Comparison of ENCODE assay signal across 15 mouse cellular contexts in genomic region chr8:89387295-89387694, GRCm38 (mm10).
DNase-seq lines count a peak whose midpoint lies in the region; ATAC-seq and TF ChIP-seq lines count a peak whose summit lies in the region.
"Had no signal": no experiment of that assay in that cellular context is flagged by ENCODE, and none has a peak within 500 bp of the region (broad histone marks: within the 10 kb centered on the region; RNA-seq: fewer than 3 reads in every experiment).

No protein-coding gene starts in this region.

- peak overlapping the region; percentile 27 for H3K4me3 ChIP-seq in hindbrain, embryonic 10.5 days
- H3K4me3 ChIP-seq in hindbrain, postnatal 0 days (ENCODE audit: low read length): no peak overlapping the region
- no peak overlapping the region for H3K4me3 ChIP-seq in hindbrain, embryonic 11.5 days (ENCODE audit: low read depth, low read length)
- no peak overlapping the region for H3K4me3 ChIP-seq in thymus, adult 2 months (ENCODE audit: control insufficient read depth, insufficient read depth, low read length)
- H3K4me3 ChIP-seq: lung, embryonic 15.5 days had no signal

- TF ChIP-seq POLR2A in thymus, adult 2 months (IDR thresholded peaks at IDR 0.05; ENCODE audit: control insufficient read depth, extremely low read depth, insufficient read depth, low read length, poor library complexity): no peak

- no peak overlapping the region for H3K9ac ChIP-seq in hindbrain, postnatal 0 days (replicated peaks; ENCODE audit: low read length)
- H3K9ac ChIP-seq in hindbrain, embryonic 11.5 days (ENCODE audit: low read depth, low read length): peak overlapping the region; percentile 1; the same call in 1 of the 2 replicates
- H3K9ac ChIP-seq: lung, embryonic 15.5 days had no signal

- no peaks in the 10 kb centered on the region for H3K9me3 ChIP-seq in hindbrain, embryonic 10.5 days
- no peaks in the 10 kb centered on the region for H3K9me3 ChIP-seq in hindbrain, postnatal 0 days (ENCODE audit: low read length)
- no peaks in the 10 kb centered on the region for H3K9me3 ChIP-seq in hindbrain, embryonic 11.5 days (ENCODE audit: control insufficient read depth, low read length)
- H3K9me3 ChIP-seq: lung, embryonic 15.5 days had no signal

- no peaks in the 10 kb centered on the region for H3K36me3 ChIP-seq in hindbrain, embryonic 10.5 days
- H3K36me3 ChIP-seq in hindbrain, postnatal 0 days (ENCODE audit: insufficient read depth, low read length): no peaks in the 10 kb centered on the region
- H3K36me3 ChIP-seq in hindbrain, embryonic 11.5 days (ENCODE audit: control insufficient read depth, insufficient read depth, low read length): no peaks in the 10 kb centered on the region
- H3K36me3 ChIP-seq in thymus, adult 2 months (ENCODE audit: control insufficient read depth, insufficient read depth, low read length): no peaks in the 10 kb centered on the region
- H3K36me3 ChIP-seq: G1E; lung, embryonic 15.5 days had no signal

- 18% methylated on average over 8 of the region's 8 CpGs for WGBS in hindbrain, embryonic 10.5 days
- 27% methylated on average over 8 of the region's 8 CpGs for WGBS in hindbrain, postnatal 0 days
- 20% methylated on average over 8 of the region's 8 CpGs for WGBS in hindbrain, embryonic 11.5 days
- WGBS in thymus, adult 2 months: 53% methylated on average over 8 of the region's 8 CpGs

- peaks cover 77% of the 10 kb centered on the region for H3K4me1 ChIP-seq in hindbrain, embryonic 10.5 days (replicated peaks)
- no peaks in the 10 kb centered on the region for H3K4me1 ChIP-seq in hindbrain, postnatal 0 days (ENCODE audit: insufficient read depth, low read length)
- H3K4me1 ChIP-seq in hindbrain, embryonic 11.5 days (replicated peaks; ENCODE audit: control insufficient read depth, insufficient read depth, low read length): peaks cover 9% of the 10 kb centered on the region
- H3K4me1 ChIP-seq in thymus, adult 2 months (replicated peaks; ENCODE audit: control insufficient read depth, insufficient read depth, low read length): no peaks in the 10 kb centered on the region

- TF ChIP-seq CTCF in hindbrain, postnatal 0 days (IDR thresholded peaks at IDR 0.05; ENCODE audit: low read depth): no peak
- no peak for TF ChIP-seq CTCF in thymus, adult 2 months (IDR thresholded peaks at IDR 0.05; ENCODE audit: borderline replicate concordance, control insufficient read depth, extremely low read depth, insufficient read depth, low read length, poor library complexity)

- peak overlapping the region; percentile 75 for H3K27ac ChIP-seq in hindbrain, embryonic 10.5 days
- no peak overlapping the region for H3K27ac ChIP-seq in hindbrain, postnatal 0 days
- H3K27ac ChIP-seq in hindbrain, embryonic 11.5 days (ENCODE audit: low read depth, low read length): no peak overlapping the region
- no peak overlapping the region for H3K27ac ChIP-seq in thymus, adult 2 months (ENCODE audit: control insufficient read depth, insufficient read depth, low read length)
- H3K27ac ChIP-seq: lung, embryonic 15.5 days had no signal

- H3K4me2 ChIP-seq in hindbrain, postnatal 0 days (ENCODE audit: low read depth, low read length): no peak overlapping the region
- 0 out of 2 replicates have a peak overlapping the region, but pooled peaks have one; percentile 0 for H3K4me2 ChIP-seq in hindbrain, embryonic 11.5 days (replicated peaks; ENCODE audit: low read depth, low read length)
- H3K4me2 ChIP-seq: lung, embryonic 15.5 days had no signal

- peak; percentile 43 for DNase-seq in hindbrain, embryonic 10.5 days (ENCODE audit: low spot score)
- no peak for DNase-seq in hindbrain, postnatal 0 days (ENCODE audit: low spot score)
- DNase-seq in embryo, embryonic 10.5 days (ENCODE audit: low spot score): peak; percentile 73
- DNase-seq in hindbrain, embryonic 11.5 days (ENCODE audit: low spot score): peak; percentile 53
- DNase-seq in neural tube, embryonic 10.5 days (ENCODE audit: extremely low spot score, low spot score): peak; percentile 42
- DNase-seq in thymus, adult 2 months: no peak
- no peak for DNase-seq in urinary bladder, postnatal 25 days (ENCODE audit: low spot score)
- no peak for DNase-seq in thymus, adult 18-20 months
- DNase-seq: B cell, adult 2 months; cerebellum, postnatal 25 days; gastrocnemius, postnatal 25 days; spleen, adult 18-20 months had no signal

- no peaks in the 10 kb centered on the region for H3K27me3 ChIP-seq in hindbrain, embryonic 10.5 days (ENCODE audit: insufficient read depth, poor library complexity, severe bottlenecking)
- no peaks in the 10 kb centered on the region for H3K27me3 ChIP-seq in hindbrain, postnatal 0 days (ENCODE audit: insufficient read depth, low read length)
- H3K27me3 ChIP-seq in hindbrain, embryonic 11.5 days (ENCODE audit: control insufficient read depth, insufficient read depth, low read length): no peaks in the 10 kb centered on the region
- no peaks in the 10 kb centered on the region for H3K27me3 ChIP-seq in thymus, adult 2 months (ENCODE audit: control insufficient read depth, insufficient read depth, low read length)
- H3K27me3 ChIP-seq: lung, embryonic 15.5 days had no signal

- ATAC-seq in hindbrain, postnatal 0 days: no peak
- ATAC-seq in hindbrain, embryonic 11.5 days (ENCODE audit: low FRiP score): peak; percentile 48; the same call in 1 of the 2 replicates
- ATAC-seq: intestine, postnatal 0 days had no signal

Comparison
In these comparisons a context has a peak if more than half of its experiments do, and no peak if none do; other contexts are left out.
1. DNase-seq: peak in hindbrain, embryonic 10.5 days (single experiment), embryo, embryonic 10.5 days (single experiment), hindbrain, embryonic 11.5 days (single experiment) and neural tube, embryonic 10.5 days (single experiment); none in hindbrain, postnatal 0 days (single experiment), thymus, adult 2 months (single experiment), urinary bladder, postnatal 25 days (single experiment) and thymus, adult 18-20 months (0 of 2).